Comparison of ENCODE assay signal across 18 mouse cellular contexts in genomic region chr1:186657559-186658219, GRCm38 (mm10). TPM values are rescaled to one million over a fixed set of nuclear protein-coding genes. Genes with fewer than 3 reads are reported as not detected.
"Had no signal": no experiment of that assay in that cellular context is flagged by ENCODE, and none has a peak within 500 bp of the region (broad histone marks: within the 10 kb centered on the region; RNA-seq: fewer than 3 reads in every experiment).

No protein-coding gene starts in this region.

- H3K9ac ChIP-seq: kidney, embryonic 15.5 days; liver, embryonic 13.5 days; midbrain, embryonic 15.5 days; neural tube, embryonic 13.5 days had no signal

- H3K27me3 ChIP-seq: kidney, embryonic 15.5 days; liver, embryonic 13.5 days; megakaryocyte, embryonic 14.5 days; midbrain, embryonic 15.5 days; neural tube, embryonic 13.5 days had no signal

- H3K36me3 ChIP-seq: kidney, embryonic 15.5 days; liver, embryonic 13.5 days; midbrain, embryonic 10.5 days; midbrain, embryonic 15.5 days; neural tube, embryonic 13.5 days had no signal

- DNase-seq: kidney, adult 8-10 months; kidney, postnatal 10 days; kidney, postnatal 36 days; layer of hippocampus, postnatal 36 days; liver, embryonic 13.5 days; lung, adult 2 months; lung, postnatal 14 days; lung, postnatal 4 days; thymus, adult 18-20 months; thymus, postnatal 14 days; thymus, postnatal 4 days had no signal

- H3K4me1 ChIP-seq: liver, embryonic 13.5 days; megakaryocyte, embryonic 14.5 days had no signal

- H3K4me3 ChIP-seq: kidney, embryonic 15.5 days; left cerebral cortex, adult 2 months; liver, embryonic 13.5 days; megakaryocyte, embryonic 14.5 days; midbrain, embryonic 10.5 days; midbrain, embryonic 15.5 days; neural tube, embryonic 13.5 days had no signal

- H3K4me2 ChIP-seq: kidney, embryonic 15.5 days; liver, embryonic 13.5 days; midbrain, embryonic 15.5 days; neural tube, embryonic 13.5 days had no signal

- H3K9me3 ChIP-seq: kidney, embryonic 15.5 days; liver, embryonic 13.5 days; midbrain, embryonic 10.5 days; midbrain, embryonic 15.5 days; neural tube, embryonic 13.5 days had no signal

- ATAC-seq: midbrain, embryonic 15.5 days had no signal

- H3K27ac ChIP-seq: kidney, embryonic 15.5 days; left cerebral cortex, adult 2 months; liver, embryonic 13.5 days; midbrain, embryonic 10.5 days; neural tube, embryonic 13.5 days had no signal

RNA-seq across cellular contexts. Expression of gene Tgfb2, which starts 48.1 kb away (rescaled TPM):
- total RNA-seq: neutrophil, adult 5-6 weeks had no signal
